Mouse (Mus musculus) CH12.LX (cell line): ENCODE results near the gene Tpst2.

ENCODE experiments used
- CTCF ChIP-seq, 2 experiments: IDR thresholded peaks in 1 of 2; conservative IDR thresholded peaks in 1 of 2; 2 replicates each; pipeline ENCODE4 v1.5.1; 2011 to 2012; ENCODE audit warnings: low read depth in 2 of 2, low read length in 2 of 2, improper control_type of control experiment in 1 of 2, inconsistent platforms in 1 of 2, mild to moderate bottlenecking in 1 of 2, moderate library complexity in 1 of 2
- POLR2AphosphoS2 ChIP-seq: IDR thresholded peaks from 2 replicates; pipeline ENCODE4 v1.6.1; 2011; ENCODE audit warnings: low read depth, low read length, improper control_type of control experiment
- SMC3 ChIP-seq: IDR thresholded peaks from 2 replicates; pipeline ENCODE4 v1.6.1; 2011; ENCODE audit warnings: low read depth, low read length, improper control_type of control experiment
- ZNF384 ChIP-seq: IDR thresholded peaks from 2 replicates; pipeline ENCODE4 v1.6.1; 2012; ENCODE audit warnings: low read depth, low read length, improper control_type of control experiment, inconsistent platforms

GRCm38 (mm10) chr5:112297257-112297656 is 20.8 kb downstream of the Tpst2 start:
- TF ChIP-seq CTCF (conservative IDR thresholded peaks at IDR 0.05 in 1 of 2, IDR thresholded peaks at IDR 0.05 in 1 of 2; ENCODE audit: low read depth in 2 of 2, low read length in 2 of 2): no peak
- no peak for TF ChIP-seq POLR2AphosphoS2
- no peak for TF ChIP-seq ZNF384
- no peak for TF ChIP-seq SMC3
